Mouse (Mus musculus) olfactory bulb, adult 2 months (tissue): ENCODE results near the gene Hoxa6.

ENCODE experiments used
- CTCF ChIP-seq: fragments of 200-500 bp; IDR thresholded peaks from 2 replicates; pipeline ENCODE4 v1.5.1; 2012; ENCODE audit warnings: low read depth, mild to moderate bottlenecking, low read length, moderate library complexity; ENCODE audit not compliant: insufficient read depth
- POLR2A ChIP-seq: fragments of 200-500 bp; IDR thresholded peaks from 2 replicates; pipeline ENCODE4 v1.6.1; 2012; ENCODE audit warnings: mild to moderate bottlenecking, low read depth, low read length, moderate library complexity; ENCODE audit not compliant: insufficient read depth

DNA sequence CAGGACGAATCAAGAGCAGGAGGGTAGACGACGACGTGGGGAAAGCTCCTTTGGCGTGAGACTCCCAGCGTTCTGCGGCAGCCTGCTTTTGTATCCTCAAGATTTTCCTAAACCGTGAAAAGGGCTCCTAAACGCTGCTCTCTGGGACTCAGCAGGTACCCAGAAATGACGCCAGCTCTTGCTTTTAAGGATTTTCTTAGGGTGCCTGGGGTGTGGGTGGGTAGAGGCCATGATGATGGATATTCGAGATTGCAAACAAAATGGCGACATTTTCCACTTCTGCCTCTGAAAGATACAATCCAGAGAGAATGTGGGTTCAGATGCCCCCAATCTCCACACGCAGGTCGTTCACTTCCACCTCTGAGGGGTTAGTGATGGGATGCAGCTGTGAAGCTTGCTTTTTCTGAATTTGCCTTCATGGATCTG, 40.8 kb downstream of the Hoxa6 start:
- TF ChIP-seq CTCF (no peak), POLR2A (no peak)
